Mouse (Mus musculus) inflammation-experienced regulatory T-cells, adult 6 months (primary cell): Measurements from ENCODE around the gene Traf3ip3. TPM values are rescaled to one million over a fixed set of nuclear protein-coding genes. Genes with fewer than 3 reads are reported as not detected.

Experiments
- ATAC-seq: one replicate; pipeline ENCODE4 v1.8.0; 2017
- polyA plus RNA-seq, 3 experiments: library from polyadenylated mRNA; unstranded; fragments of 100-300 nt; shearing (Covaris generic); gene quantifications; one replicate each; pipeline ENCODE4 v1.2.1; 2017

The Traf3ip3 gene
- polyA plus RNA-seq, result 100 to 1,000 TPM; 208 to 375 (median 335) TPM

- peak; percentile 91 for ATAC-seq
These were observed at the start of gene Traf3ip3 for GRCm38 (mm10) chr1:193201383-193201778. Gene Traf3ip3, minus strand, starts transcription at chr1:193201703.

GRCm38 (mm10) chr1:193250026-193250425 is 48.5 kb upstream of the Traf3ip3 start:
- no peak for ATAC-seq

- ATAC-seq, result no peak
These were observed 42.7 kb upstream of the Traf3ip3 start for GRCm38 (mm10) chr1:193244235-193244634.

GRCm38 (mm10) chr1:193243571-193244193 is 42.2 kb upstream of the Traf3ip3 start:
- ATAC-seq, result no peak

- ATAC-seq, result peak; percentile 21
These were observed 41.4 kb upstream of the Traf3ip3 start for GRCm38 (mm10) chr1:193242863-193243262.

GRCm38 (mm10) chr1:193242238-193242637 is 40.7 kb upstream of the Traf3ip3 start:
- ATAC-seq, result no peak

GRCm38 (mm10) chr1:193241436-193241835 is 39.9 kb upstream of the Traf3ip3 start:
- ATAC-seq, result no peak

GRCm38 (mm10) chr1:193238426-193238825 is 36.9 kb upstream of the Traf3ip3 start:
- no peak for ATAC-seq

GRCm38 (mm10) chr1:193234930-193235329 is 33.4 kb upstream of the Traf3ip3 start:
- ATAC-seq, result no peak

GRCm38 (mm10) chr1:193234130-193234645 is 32.7 kb upstream of the Traf3ip3 start:
- no peak for ATAC-seq

GRCm38 (mm10) chr1:193232732-193233131 is 31.2 kb upstream of the Traf3ip3 start:
- ATAC-seq, result no peak

GRCm38 (mm10) chr1:193230935-193231334 is 29.4 kb upstream of the Traf3ip3 start:
- peak; percentile 60 for ATAC-seq

GRCm38 (mm10) chr1:193230531-193230930 is 29.0 kb upstream of the Traf3ip3 start:
- no peak for ATAC-seq

GRCm38 (mm10) chr1:193229570-193229969 is 28.1 kb upstream of the Traf3ip3 start:
- no peak for ATAC-seq

GRCm38 (mm10) chr1:193227537-193227936 is 26.0 kb upstream of the Traf3ip3 start:
- no peak for ATAC-seq

GRCm38 (mm10) chr1:193226724-193227522 is 25.4 kb upstream of the Traf3ip3 start:
- ATAC-seq, result no peak

- ATAC-seq, result peak; percentile 72
These were observed 24.6 kb upstream of the Traf3ip3 start for GRCm38 (mm10) chr1:193226114-193226513.

- ATAC-seq, result peak; percentile 19
These were observed 24.0 kb upstream of the Traf3ip3 start for GRCm38 (mm10) chr1:193225531-193225930.

- ATAC-seq, result no peak
These were observed 18.9 kb upstream of the Traf3ip3 start for GRCm38 (mm10) chr1:193220408-193220807.

GRCm38 (mm10) chr1:193216000-193216399 is 14.5 kb upstream of the Traf3ip3 start:
- no peak for ATAC-seq

- ATAC-seq, result no peak
These were observed 12.6 kb upstream of the Traf3ip3 start for GRCm38 (mm10) chr1:193214053-193214452.

GRCm38 (mm10) chr1:193211371-193211770 is 9.9 kb upstream of the Traf3ip3 start:
- no peak for ATAC-seq

GRCm38 (mm10) chr1:193208178-193208577 is 6.7 kb upstream of the Traf3ip3 start:
- peak; percentile 92 for ATAC-seq

GRCm38 (mm10) chr1:193207503-193207902 is 6.0 kb upstream of the Traf3ip3 start, which contains the start of gene Lamb3:
Gene Lamb3, plus strand, starts transcription at chr1:193207699.
- ATAC-seq, result peak; percentile 68
